Mouse (Mus musculus) right cerebral cortex, adult 18-20 months (tissue): ENCODE data around the gene Lrtm2.
A peak's percentile ranks its signal among the peaks of the same experiment; 100 is the strongest.

Source experiments
- DNase-seq: peaks from one replicate; pipeline ENCODE4 v3.0.0; 2022; ENCODE audit warnings: mixed read lengths

Gene Lrtm2

GRCm38 (mm10) chr6:119333831-119334230 is 3.3 kb upstream of the Lrtm2 start:
- DNase-seq, result no peak

DNA sequence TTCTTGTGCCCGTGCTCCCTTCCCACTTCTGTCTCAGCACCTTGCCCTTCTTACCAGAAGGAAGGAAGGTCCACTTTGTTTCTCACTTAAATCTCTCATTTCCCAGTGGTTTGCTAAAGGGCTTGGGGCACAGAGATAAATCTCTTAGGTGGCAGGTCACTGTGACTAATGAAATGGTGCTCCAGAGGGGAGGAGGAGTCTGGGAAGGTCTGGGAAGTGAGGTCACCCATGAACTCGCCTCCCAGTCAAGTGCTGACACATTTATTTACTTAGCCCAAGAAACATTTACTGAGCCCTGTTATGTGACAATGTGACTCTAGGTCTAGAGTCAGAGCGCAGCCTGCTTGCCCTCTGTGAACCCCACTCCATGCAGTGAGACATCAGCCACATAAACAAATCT is 2.6 kb upstream of the Lrtm2 start:
- no peak for DNase-seq

- DNase-seq, result no peak
These were observed 1.5 kb upstream of the Lrtm2 start for GRCm38 (mm10) chr6:119332111-119332510.

- DNase-seq, result peak; percentile 47
These were observed 630 bp downstream of the Lrtm2 start for GRCm38 (mm10) chr6:119329936-119330335.

DNA sequence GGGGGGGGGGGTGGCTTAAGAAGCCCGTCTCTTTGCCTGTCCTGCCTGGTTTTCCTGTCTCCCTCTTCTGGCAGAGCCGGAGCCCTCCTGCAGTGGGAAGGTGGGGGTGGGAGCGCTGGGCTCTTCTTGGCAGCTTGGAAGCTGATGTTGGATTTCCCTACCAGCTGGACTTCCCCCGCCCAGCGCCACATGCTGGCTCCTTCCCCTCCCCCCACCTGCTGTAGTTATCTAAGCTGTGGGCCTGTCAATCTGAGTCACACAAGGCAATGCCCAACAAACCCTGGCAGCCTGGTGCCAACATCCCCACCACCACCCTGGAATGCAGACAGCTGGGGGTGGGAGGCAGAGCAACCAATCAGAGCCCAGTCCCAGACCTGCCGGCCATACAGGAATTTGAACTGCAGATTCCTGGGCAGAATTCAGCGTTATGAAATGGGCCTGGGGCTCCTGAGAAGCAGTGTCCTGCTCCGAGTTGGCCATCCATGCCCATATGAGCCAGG is 1.3 kb downstream of the Lrtm2 start:
- DNase-seq, result peak; percentile 94

DNA sequence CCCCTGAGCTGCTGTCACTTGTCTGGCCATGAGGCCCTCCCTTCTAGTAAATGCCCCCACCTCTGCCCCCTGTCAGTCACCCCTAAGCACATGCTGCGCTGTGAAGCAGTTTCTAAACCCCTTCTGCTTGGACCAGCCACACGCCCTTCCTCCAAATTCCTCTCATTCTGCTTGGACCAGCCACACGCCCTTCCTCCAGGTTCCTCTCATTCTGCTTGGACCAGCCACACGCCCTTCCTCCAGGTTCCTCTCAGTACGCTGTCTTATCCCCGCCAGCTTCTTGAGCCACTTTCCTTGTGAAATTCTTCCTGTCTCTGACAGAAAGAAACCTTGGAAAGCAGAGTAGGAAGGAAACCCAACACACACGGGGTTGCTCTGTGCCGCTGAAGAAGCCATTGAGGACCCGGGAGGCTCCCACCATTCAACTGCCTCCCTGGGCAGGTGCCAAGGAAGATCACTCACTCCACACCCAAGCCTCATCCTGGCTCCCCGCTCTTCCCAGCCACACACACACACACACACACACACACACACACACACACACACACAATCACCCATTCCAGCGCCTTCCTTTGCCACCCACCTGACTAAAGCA is 1.9 kb downstream of the Lrtm2 start:
- DNase-seq, result peak; percentile 44

DNA sequence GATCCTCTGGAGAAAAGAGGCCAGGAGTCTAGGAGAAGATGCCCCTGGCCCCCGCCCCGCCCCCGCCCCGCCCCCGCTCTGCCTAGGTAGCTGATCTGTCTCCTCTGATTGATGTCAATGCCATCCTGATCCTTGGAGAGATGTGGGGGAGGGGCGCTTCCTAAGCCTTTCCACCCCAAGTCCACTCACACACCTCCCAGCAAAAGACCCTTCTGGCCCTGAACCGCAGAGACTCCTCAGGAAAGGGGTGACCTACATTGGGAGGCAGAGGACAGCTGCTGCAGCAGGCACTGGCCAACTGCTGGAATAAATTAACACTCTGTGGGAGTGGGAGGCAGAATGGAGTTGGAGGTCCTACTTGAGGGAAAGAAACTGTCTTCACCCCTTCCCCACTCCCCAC is 4.0 kb downstream of the Lrtm2 start:
- DNase-seq, result no peak

GRCm38 (mm10) chr6:119325978-119326377 is 4.6 kb downstream of the Lrtm2 start:
- DNase-seq, result no peak

- DNase-seq, result no peak
These were observed 5.8 kb downstream of the Lrtm2 start for GRCm38 (mm10) chr6:119324776-119325175.

DNA sequence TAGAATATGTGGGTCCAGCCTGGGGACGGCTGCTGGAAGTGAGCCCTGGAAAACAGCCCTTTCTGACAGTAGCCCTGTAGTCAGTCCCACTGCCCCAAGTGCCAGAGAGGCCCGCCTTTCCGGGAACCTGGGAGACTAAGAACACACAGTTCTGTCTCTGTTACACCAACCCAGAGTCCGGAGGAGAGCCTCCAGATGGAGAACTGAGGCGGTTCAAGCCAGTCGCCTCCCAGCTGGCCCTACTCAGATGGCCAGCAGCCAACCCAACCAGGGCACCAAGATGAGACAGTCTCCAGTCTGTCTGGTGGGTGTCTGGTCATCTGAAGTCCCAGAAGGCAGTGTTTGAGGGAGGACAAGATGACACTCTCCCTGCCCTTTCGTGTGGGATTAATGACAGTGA is 8.8 kb downstream of the Lrtm2 start:
- no peak for DNase-seq

DNA sequence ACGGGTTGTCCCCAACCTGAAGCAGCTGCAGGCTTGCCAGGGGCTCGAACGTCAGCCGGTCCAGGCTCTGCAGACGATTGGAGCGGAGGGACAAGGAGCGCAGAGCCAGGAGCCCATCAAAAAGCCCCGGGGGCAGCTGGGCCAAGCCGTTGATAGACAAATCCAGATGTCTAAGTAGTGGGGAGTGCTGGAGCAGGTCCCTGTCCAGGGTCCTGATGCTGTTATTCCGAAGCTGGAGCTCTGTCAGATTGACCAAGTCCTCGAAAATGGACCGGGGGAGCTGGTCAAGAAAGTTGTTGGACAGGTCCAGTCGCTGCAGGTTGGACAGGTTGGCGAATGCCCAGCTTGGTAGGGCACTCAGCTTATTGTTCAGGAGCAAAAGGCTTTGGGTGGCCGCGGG is 10.1 kb downstream of the Lrtm2 start:
- DNase-seq, result no peak

DNA sequence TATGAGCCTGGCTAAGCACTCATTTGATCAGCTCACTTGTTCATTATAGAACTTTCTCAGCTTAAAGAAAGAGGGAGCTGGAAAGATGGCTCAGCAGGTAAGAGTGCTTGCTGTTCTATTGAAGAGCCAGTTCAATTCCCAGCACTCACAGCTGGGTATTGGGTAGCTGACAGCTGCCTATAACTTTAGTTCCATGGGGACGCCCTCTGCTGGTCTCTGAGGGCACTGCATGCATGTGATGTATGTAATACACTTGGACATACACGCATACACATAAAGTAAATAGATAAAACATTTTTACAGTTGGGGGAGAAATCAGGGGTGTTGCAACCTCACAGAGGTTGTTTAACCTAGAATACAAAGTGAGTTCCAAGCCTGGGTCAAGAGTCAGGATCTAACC is 11.2 kb downstream of the Lrtm2 start:
- no peak for DNase-seq

- DNase-seq, result no peak
These were observed 11.8 kb downstream of the Lrtm2 start for GRCm38 (mm10) chr6:119318732-119319131.

- no peak for DNase-seq
These were observed 15.7 kb downstream of the Lrtm2 start for GRCm38 (mm10) chr6:119314751-119315476.

DNA sequence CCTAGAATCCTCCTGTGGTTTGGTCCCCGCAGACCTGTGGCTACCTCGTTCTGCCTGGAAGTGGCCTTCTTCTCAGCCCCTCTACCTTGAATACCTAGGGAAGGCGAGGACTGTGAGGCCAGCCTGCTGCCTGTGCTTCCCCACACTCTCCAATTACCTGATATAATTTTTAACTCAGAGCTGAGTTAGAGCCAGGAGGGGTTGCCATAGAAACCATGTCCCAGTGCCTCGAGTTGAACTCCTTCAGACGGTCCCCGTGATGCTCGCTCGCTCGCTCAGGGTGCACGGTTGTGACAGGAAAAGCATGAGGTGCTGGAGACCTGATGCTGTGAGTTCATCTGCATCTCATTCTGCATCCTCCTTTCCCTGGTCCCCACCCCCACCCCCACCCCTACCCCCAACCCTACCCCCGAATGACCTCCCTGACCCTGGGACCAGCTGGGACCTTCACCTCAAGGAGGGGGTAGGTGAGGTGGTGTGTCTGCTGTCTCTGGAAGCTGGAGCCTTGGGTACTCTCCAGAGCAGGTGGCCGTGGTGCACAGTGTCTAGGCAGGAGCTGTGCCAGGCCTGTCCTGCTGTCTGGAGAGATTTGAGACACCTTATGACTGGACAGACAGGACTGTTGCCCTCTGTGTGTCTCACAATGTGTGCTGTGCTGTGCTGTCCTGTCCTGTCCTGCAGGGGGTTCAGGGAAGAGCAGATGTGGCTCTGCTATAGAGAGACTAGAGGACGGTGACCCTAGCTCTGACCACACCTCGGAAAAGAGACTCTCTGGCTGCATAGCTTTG is 16.8 kb downstream of the Lrtm2 start:
- peak; percentile 72 for DNase-seq

DNA sequence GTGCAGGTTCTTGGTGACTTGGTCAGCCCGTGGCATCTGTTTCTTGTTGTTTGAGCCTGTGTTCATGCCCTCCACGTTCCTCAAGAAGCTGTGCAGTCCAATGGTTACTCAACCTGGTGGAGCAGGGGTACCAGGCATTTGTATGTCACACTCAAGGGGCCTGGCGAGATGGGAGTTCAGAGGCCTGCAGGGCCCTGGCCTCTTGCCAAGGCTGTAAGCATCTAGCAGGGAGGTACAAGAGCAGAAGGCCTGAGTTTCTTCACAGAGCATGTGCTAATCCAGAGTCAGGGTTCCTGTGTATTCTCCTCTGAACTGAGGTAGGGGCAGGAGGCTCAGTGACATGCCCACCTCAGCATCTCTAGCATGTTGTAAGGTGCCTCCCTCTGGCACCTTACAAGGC is 17.5 kb downstream of the Lrtm2 start:
- DNase-seq, result no peak

DNA sequence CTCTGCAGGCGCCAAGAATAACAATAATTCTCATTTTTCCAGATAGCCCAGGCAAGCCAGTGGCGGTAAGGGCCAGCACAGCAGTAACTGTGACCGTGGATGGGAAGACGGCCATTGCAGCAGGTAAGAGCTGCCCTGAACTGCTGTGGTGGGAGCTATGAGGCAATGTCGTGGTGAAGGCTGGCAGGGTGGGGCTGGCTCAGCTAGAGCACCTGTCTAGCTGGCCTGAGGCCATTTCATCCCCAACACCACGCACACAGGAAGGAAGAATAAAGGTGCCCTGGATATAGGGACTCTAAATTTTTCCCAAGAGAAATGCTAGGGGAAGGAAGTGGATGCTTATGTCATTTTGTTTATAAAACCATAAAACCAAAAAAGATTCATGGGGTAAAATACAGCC is 18.2 kb downstream of the Lrtm2 start:
- no peak for DNase-seq

DNA sequence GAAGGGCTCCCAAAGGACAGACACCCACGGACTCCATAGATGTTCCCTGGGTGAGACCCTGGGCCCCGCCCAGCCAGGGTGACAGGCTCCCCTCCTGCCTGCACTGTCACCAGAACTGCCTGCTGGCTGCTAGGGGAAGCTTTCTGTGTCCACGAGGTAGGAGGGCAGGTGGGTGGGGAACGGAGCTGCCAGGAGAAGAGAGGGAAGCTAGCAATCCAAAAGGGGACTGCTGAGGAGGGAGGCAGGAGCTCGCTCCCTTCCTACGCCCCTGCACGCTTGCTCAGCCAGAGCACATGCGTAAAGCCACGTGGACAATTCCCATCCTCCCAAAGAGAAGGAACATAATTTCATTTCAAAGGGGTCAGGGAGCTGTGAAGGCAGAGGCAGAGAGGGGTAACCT is 20.4 kb downstream of the Lrtm2 start:
- DNase-seq, result peak; percentile 90

DNA sequence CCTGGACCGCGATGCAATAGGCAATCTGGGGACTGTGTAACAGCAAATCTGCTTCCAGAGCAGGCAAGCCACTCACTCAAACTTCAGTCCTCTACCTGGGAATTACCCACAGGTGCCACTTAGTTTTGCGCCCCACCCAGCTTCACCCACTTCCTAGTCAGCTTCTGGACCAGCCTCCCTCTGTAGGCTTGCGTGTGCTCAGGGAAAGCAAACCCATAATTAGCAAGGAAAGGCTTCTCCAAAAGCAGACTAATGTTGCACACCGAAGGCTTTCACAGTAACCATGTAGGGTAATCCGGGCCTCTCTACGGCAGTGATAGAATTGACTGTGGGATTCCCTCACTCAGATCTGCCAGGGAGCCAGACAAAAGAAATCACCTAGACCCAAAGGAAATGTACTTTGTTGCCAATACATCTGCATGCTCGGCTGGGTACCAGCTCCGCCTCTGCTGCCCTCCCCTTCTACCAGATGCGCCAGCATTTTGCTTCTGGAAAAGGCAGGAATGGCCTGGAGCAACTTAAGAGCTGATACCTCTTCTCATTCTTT is 22.6 kb downstream of the Lrtm2 start:
- DNase-seq, result no peak

- DNase-seq, result no peak
These were observed 27.2 kb downstream of the Lrtm2 start for GRCm38 (mm10) chr6:119303331-119303730.

GRCm38 (mm10) chr6:119301310-119301709 is 29.3 kb downstream of the Lrtm2 start:
- DNase-seq, result no peak

GRCm38 (mm10) chr6:119280761-119281160 is 49.8 kb downstream of the Lrtm2 start:
- peak; percentile 79 for DNase-seq

DNA sequence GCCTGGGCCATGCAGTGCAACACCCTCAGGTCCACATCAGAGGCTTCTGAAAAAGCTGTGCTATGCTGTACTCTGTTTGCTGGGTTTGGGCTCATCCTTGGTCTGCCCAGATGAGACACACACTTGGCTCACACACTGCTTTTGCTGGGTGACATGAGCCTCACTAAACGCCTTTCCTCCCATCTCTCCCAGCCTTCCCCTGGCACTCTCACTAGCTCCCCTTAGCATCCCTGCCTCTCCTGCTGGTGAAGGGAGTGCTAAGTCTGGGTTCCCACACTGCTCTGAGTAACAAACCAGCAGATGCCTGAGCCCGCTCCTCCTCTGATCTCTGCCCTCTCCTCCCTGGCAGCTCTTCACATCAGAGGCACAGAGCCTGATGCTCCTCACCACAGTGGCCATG is 53.9 kb downstream of the Lrtm2 start:
- no peak for DNase-seq
